Mouse (Mus musculus): ENCODE data around the gene Msmp.

DNA sequence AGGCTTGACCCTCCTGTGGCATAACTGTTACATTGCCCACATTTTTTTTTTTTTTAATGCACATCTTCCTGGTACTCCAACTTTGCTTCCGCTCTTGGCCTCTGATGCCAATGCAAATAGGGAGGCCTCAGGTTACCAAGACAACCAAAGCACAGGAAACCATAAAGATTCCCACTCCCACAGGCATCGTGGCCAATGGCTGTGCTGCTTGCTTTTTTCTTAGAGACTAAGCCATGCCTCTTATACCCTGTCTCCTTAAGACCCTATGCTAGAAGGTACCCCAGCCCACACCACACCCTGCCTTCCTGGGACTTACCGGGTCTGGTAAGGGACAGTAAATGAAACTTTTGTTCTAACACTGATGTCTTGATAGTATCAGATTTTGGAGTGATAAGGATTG, 9.2 kb upstream of the Msmp start:
- TF ChIP-seq CTCF (IDR thresholded peaks at IDR 0.05; ENCODE audit: borderline replicate concordance, extremely low read depth, insufficient read depth, insufficient read length) (no peak), POLR2A (IDR thresholded peaks at IDR 0.05; ENCODE audit: borderline replicate concordance, extremely low read depth, insufficient read depth, insufficient read length, poor library complexity, severe bottlenecking) (no peak)

Measured in brain, embryonic 14.5 days (tissue).